Mouse (Mus musculus): ENCODE data around the gene Tmem86a.
A peak's percentile ranks its signal among the peaks of the same experiment; 100 is the strongest.

Gene Tmem86a

GRCm38 (mm10) chr7:47030517-47031193 lies 19.7 kb upstream of the Tmem86a start:
- no peak for DNase-seq

- no peak for DNase-seq
Measured at GRCm38 (mm10) chr7:47031371-47031770, 19.0 kb upstream of the Tmem86a start.

- DNase-seq, result no peak
Measured at GRCm38 (mm10) chr7:47034785-47035384, 15.5 kb upstream of the Tmem86a start.

- DNase-seq, result no peak
Measured at GRCm38 (mm10) chr7:47035426-47035825, 15.0 kb upstream of the Tmem86a start.

- DNase-seq, result no peak
Measured at GRCm38 (mm10) chr7:47041706-47042105, 8.7 kb upstream of the Tmem86a start.

- DNase-seq, result no peak
Measured at GRCm38 (mm10) chr7:47042121-47042520, 8.3 kb upstream of the Tmem86a start.

GRCm38 (mm10) chr7:47042823-47043490 lies 7.4 kb upstream of the Tmem86a start:
- DNase-seq, result peak; percentile 44 to 73

- no peak for DNase-seq
Measured at GRCm38 (mm10) chr7:47050766-47051165, 365 bp downstream of the Tmem86a start.

GRCm38 (mm10) chr7:47051404-47052151 lies 1.2 kb downstream of the Tmem86a start:
- DNase-seq, result peak; percentile 85 to 90

- peak; percentile 53 to 78 for DNase-seq
Measured at GRCm38 (mm10) chr7:47052276-47052675, 1.9 kb downstream of the Tmem86a start.

GRCm38 (mm10) chr7:47053287-47053686 lies 2.9 kb downstream of the Tmem86a start:
- DNase-seq, result no peak

GRCm38 (mm10) chr7:47054666-47055065 lies 4.3 kb downstream of the Tmem86a start:
- peak in 1 of 2 experiments; percentile 56 for DNase-seq

- peak; percentile 45 to 54 for DNase-seq
Measured at GRCm38 (mm10) chr7:47055744-47056143, 5.3 kb downstream of the Tmem86a start.

- DNase-seq, result peak in 1 of 2 experiments; percentile 32
Measured at GRCm38 (mm10) chr7:47056273-47056672, 5.9 kb downstream of the Tmem86a start.

GRCm38 (mm10) chr7:47059339-47059738 lies 8.9 kb downstream of the Tmem86a start:
- DNase-seq, result no peak

GRCm38 (mm10) chr7:47061560-47061959 lies 11.2 kb downstream of the Tmem86a start:
- DNase-seq, result no peak

GRCm38 (mm10) chr7:47066942-47067341 lies 16.5 kb downstream of the Tmem86a start:
- no peak for DNase-seq

- DNase-seq, result no peak
Measured at GRCm38 (mm10) chr7:47067879-47068278, 17.5 kb downstream of the Tmem86a start.

- DNase-seq, result no peak
Measured at GRCm38 (mm10) chr7:47072551-47072950, 22.1 kb downstream of the Tmem86a start.

GRCm38 (mm10) chr7:47073536-47074521 lies 23.4 kb downstream of the Tmem86a start:
- peak; percentile 57 to 71 for DNase-seq

- no peak for DNase-seq
Measured at GRCm38 (mm10) chr7:47076193-47076592, 25.8 kb downstream of the Tmem86a start.

GRCm38 (mm10) chr7:47076729-47077128 lies 26.3 kb downstream of the Tmem86a start:
- DNase-seq, result no peak
